Mouse (Mus musculus): ENCODE data around the gene Zfp423.

DNA sequence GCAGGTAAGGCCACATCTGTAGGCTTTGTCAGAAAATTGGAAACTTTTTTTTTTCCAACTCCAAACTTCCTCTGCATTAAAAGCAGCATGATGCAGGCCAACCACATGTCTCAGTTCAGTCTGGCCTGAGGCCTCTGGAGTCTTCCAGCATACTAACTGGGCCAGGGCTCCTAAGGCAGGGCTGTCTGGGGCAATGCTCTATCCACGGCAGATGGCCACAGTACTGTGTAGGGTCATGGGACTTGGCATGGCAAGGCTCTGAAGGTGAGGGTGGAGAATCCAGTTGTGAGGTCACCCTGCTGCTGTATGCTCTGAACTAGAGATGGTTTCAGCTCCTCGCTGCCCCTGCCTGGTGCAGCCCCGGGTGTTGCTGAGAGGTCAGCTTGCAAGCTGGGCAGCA, 289.2 kb downstream of the Zfp423 start:
- no peak for TF ChIP-seq CTCF (IDR thresholded peaks at IDR 0.05; ENCODE audit: low read depth)
- TF ChIP-seq EP300 (IDR thresholded peaks at IDR 0.05; ENCODE audit: low read depth): no peak

Measured in heart, postnatal 0 days (tissue).